Mouse (Mus musculus) lung, adult 2 months (tissue): Measurements from ENCODE around the gene Tnfaip3.

Source experiments
- CTCF ChIP-seq: fragments of 200-500 bp; IDR thresholded peaks from 2 replicates; pipeline ENCODE4 v1.5.1; 2011; ENCODE audit warnings: mild to moderate bottlenecking, low read length, control low read depth; ENCODE audit not compliant: insufficient read depth
- POLR2A ChIP-seq: fragments of 200-500 bp; IDR thresholded peaks from 2 replicates; pipeline ENCODE4 v1.6.1; 2011; ENCODE audit warnings: low read depth, mild to moderate bottlenecking, control low read depth, low read length, borderline replicate concordance; ENCODE audit errors: extremely low read depth

GRCm38 (mm10) chr10:19013351-19013750 is 2.1 kb downstream of the Tnfaip3 start:
- no peak for TF ChIP-seq CTCF
- TF ChIP-seq POLR2A, result no peak
